Mouse (Mus musculus): ENCODE measurements around the gene Sftpd.

DNA sequence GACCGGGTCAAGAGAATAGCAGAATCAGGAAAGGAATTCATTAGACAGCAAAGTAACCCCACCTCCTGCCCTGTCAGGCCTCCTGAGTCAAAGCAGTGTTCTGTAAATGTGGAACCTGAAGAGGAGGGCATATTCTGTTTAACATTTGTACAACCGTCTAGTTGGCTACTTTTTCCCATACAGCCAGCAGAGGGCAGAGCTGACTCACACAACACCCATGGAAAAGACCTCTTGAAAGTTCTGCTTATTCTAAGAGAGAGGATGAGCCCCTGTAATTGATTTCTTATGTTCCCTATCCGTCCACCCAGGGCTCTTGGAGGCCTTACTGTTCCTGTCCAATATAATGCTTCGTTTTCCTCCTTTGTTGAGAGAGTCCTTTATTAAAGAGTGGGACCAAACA, 57.0 kb downstream of the Sftpd start:
- TF ChIP-seq CTCF (IDR thresholded peaks at IDR 0.05; ENCODE audit: borderline replicate concordance, extremely low read depth, insufficient read depth, insufficient read length) (peak; percentile 64; the same call in 1 of the 2 replicates), POLR2A (IDR thresholded peaks at IDR 0.05; ENCODE audit: borderline replicate concordance, extremely low read depth, insufficient read depth, insufficient read length, poor library complexity, severe bottlenecking) (no peak)

Data from brain, embryonic 14.5 days (tissue).